Mouse (Mus musculus): Measurements from ENCODE around the gene Ctbs. TPM values are rescaled to one million over a fixed set of nuclear protein-coding genes. Genes with fewer than 3 reads are reported as not detected.
"Not testable (repeated sequence)": the region's sequence is repeated elsewhere in the genome, so short reads cannot be mapped to it uniquely, and the experiment has no call there.

Gene Ctbs
- total RNA-seq, 2 experiments from 2014 or later: 4.2 to 4.4 TPM

DNA sequence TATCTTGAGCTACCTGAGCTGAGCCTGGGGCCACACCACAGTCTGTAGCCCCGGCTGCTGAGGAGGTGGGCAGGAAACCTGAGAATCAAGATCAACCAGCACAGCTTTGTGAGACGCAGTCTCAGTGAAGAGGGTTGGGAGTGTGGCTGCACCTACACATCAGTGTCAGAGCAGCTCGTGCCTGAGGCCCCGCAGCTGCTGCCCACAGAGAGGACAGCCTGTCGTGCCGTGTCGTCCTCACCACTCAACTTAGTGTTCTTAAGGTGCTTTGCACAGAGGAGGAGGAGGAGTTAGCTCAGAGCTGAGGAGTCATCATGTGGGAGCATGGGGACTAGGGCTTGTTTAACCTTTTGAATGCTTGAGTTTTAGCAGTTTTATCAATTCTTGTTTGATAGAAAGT, 23.7 kb upstream of the Ctbs start:
- intact Hi-C loops (cut with DNase I): no loop called here
- DNase-seq (ENCODE audit: low spot score): no peak

DNA sequence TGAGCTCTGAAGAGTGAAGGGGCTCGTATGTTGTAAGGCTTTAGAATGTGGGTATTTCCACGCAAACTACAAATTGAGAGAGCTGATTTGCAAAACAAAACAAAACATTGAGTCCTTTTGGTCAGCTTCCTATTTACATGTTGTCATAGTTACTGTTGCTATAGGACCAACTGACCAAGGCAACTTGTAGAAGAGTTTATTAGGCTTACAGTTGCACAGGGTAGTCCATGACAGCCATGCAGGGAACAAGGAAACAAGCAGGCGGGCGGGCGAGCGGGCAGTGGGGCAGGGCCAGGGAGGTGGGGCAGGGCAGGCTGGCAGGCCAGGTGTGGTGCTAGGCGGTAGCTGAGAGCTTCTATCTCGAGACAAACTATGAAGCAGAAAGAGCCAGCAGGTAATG, 23.1 kb upstream of the Ctbs start:
- DNase-seq (ENCODE audit: low spot score): no peak
- intact Hi-C loops (cut with DNase I): no loop called here

DNA sequence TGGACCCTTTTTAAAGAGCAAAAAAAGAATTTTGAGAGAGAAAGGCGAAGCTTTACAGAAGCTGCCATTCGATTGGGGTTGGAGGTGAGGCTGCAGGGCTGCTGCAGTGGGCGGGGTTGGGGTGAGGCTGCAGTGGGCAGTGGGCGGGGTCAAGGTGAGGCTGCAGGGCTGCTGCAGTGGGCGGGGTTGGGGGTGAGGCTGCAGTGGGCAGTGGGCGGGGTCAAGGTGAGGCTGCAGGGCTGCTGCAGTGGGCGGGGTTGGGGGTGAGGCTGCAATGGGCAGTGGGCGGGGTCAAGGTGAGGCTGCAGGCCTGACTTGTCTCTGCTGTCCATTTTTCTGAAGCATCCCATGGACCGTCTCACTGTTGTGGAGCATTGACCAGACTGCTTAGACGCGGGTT, 16.5 kb upstream of the Ctbs start:
- DNase-seq (ENCODE audit: low spot score): not testable (repeated sequence)

DNA sequence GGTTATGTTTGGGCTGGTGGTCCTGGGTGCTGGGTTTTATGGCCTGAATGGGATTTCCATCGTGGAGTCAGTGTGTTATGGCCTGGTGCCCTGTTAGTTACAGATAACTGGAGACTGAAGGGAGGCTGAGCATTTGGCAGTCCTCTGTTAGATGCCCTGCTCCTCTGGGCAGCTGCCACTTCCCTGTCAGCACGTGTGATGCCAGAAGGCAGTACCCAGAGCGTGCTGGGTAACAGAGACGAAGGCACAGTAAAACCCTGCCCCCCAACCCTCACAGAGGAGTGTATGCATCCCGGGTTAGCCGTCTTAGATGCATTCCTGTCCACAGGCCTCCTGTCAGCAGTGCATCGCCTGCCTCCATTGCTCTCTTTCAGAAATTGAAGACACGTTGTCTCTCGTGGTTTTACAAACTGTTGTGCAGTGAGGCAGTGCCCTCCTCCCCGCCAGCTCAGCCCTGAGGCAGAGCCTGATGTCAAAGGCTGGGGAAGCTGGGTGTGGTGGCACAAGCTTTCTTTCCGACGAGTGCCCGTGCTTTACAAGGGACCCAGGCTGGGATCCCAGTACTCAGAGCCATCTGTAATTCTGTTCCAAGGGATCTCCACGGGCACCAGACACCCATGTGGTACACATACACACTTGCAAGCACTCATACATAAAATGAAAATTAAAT, 15.8 kb upstream of the Ctbs start:
- no peak for DNase-seq (ENCODE audit: low spot score)
- intact Hi-C loops (cut with DNase I): no loop called here

More for the DNA sequence above, 16.5 kb upstream of the Ctbs start:
- intact Hi-C loops (cut with DNase I): not testable (repeated sequence)

DNA sequence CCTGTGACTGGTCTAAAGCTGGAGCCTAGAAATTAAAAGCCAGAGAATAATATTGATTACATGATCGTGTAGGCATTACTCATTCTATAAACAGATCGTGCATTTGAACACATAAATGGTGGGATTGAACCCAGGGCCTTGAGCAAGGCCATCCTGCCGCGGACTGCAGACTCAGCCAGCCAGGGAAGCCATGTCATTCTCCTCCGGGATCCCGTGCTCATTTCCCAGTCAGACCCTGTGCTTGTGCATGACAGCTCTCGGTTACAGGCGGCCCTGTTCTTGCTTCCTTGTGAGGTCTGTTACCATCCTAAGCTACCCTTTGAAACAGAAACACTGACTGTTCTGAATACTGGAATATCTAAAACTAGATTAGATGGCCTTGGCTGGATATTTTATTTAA, 14.9 kb upstream of the Ctbs start:
- intact Hi-C loops (cut with DNase I): no loop called here
- DNase-seq (ENCODE audit: low spot score): no peak

DNA sequence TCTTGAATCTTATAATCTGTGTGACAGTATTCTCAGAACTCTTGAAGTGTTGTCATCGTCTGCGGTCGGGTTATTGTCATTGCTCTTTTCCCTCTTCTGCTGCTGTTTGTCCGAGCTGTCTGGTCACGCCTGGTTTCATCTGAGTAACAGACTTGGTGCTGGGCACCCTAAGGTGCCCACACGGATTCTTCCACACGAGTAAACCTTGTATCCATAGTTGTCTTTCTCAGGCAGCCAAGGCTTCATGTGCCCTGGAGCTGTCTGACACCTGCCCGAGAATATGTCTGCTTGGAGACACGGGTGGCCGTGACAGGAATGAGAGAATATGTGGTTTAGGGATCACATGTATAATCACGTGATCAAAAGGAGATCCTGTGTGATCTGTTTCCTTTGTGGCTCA, 14.1 kb upstream of the Ctbs start:
- intact Hi-C loops (cut with DNase I): no loop called here

DNA sequence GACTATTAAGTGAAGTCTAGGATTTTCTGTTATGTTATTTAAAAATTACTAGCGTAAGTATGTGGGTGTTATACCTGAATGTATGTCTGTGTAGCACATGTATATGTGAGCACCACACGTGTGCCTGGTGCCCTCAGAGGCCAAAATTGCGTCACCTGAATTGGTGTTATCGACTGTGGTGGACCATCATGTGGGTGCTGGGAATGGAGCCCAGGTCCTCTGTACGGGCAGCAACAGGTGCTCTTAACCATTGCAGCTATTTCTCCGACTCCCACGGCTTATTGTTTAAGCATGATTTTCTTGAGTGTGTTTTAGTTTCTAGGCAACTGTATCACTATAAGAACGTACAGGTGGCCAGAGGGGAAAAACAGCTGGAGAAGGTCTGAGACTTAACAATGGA, 13.5 kb upstream of the Ctbs start:
- intact Hi-C loops (cut with DNase I): no loop called here

More for the DNA sequence above, 14.1 kb upstream of the Ctbs start:
- no peak for DNase-seq (ENCODE audit: low spot score)

DNA sequence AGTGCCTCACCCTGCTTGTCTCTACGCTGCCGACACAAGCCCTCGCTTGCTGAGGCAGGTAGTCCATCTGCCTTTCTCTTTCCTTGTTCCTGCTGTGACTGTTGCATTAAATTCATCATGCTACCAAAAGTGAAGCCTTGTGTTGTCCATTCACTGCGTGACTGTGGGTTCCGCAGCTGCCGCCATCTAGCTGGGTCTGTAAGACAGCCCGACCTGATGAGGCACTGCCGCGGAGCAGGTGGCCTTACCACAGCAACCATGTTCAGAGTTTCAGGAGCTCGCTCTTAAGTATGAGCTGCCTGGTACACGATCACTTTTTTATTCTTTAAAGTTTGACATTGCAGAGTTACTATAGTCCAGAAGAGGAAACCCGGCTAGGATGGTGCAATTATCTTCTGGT, 9.6 kb upstream of the Ctbs start:
- DNase-seq (ENCODE audit: low spot score): no peak
- intact Hi-C loops (cut with DNase I): no loop called here

More for the DNA sequence above, 13.5 kb upstream of the Ctbs start:
- DNase-seq (ENCODE audit: low spot score): no peak

DNA sequence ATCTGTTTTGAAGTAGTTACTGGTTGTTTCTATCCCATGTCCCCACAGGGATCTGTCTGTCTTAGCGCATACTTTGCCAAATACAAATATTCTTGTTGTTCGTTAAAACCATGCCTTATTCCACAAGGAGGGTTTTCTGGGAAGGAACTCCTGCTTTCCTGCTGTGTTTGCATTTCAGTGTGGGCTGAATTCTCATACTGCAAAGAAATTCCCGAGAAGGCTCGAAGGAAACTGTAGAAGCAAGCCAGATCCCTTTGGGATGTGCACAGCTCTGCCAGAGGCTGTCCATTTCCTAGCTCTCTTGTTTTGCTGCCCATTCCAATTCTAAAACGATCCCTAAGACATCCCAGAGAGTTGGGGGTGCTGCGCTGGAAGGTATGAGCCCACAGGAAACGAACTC, 9.2 kb upstream of the Ctbs start:
- intact Hi-C loops (cut with DNase I): no loop called here
- no peak for DNase-seq (ENCODE audit: low spot score)

DNA sequence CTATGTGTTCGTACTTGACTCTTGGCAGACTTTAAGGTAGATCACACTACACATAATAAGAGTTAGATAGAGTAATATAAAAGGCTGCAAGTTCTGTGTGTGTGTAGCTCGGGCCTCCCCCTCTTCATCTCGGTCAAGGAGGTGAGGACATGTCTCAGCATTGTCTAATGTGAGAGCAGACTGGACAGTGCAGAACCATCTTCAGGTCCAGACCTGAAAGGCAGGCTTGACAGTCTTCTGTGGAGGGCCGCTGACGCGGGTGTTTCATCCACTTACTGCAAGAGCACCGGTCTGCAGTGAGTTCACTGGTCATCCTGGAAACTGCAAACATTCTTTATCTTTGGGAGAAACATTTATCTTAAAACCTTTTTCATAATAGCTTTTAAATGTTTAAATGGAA, 7.1 kb upstream of the Ctbs start:
- DNase-seq (ENCODE audit: low spot score): no peak
- intact Hi-C loops (cut with DNase I): no loop called here

DNA sequence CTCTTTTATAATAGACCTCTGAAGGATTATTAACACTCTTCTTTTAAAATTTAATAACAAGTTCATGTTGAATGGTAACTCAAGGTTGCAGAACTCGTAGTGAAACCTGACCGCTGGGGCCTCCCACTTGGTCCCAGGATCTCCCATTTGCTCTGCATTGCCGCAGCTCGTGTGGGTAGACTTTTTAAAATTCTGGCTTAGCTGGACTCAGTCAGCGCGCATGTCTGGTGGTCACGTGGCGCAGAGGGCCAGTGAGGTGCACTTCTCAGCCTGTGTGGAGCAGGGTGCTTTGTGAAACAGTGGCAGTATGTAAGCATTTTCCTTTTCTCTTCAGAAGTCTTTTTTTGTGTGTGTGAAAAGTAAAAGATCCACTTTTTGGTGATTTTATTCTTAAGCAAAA, 6.7 kb upstream of the Ctbs start:
- no peak for DNase-seq (ENCODE audit: low spot score)
- intact Hi-C loops (cut with DNase I): no loop called here

DNA sequence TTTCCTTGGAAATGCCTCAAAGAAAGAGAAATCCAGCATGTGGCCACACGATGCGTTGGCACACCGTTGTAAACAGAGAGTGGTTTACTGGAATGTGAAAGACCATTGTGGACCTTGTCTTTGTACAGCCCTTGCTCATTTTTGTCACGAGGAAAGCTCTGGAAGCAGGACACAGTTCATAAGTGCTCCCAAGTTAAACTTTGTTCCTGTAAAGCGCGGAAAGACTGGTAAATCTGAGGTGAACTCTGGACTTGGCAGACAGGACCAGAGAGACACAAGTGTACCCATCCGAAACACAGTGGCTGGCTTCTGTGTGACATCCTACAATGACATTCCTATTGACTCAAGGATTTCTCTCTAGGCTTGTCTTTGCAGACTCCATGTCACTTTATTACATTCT, 6.2 kb upstream of the Ctbs start:
- intact Hi-C loops (cut with DNase I): no loop called here
- no peak for DNase-seq (ENCODE audit: low spot score)

DNA sequence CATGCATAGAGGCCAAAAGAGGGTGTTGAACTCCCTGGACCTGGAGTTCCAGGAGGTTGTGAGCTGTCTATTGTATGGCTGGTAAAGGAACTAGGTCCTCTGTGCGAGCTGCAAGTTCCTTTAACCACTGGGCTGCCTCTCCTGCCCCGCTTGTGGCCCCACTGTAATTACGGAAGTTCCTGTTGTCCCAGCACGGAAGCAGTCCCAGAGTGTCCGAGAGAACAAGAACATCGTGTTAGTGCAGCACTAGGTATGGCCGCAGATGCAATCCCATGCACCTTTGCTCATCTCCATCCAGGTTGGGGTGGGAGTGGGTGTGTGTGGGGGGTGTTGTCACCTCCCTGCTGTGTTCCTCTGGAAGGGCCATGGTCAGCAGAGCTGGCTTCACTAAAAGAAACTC, 4.7 kb upstream of the Ctbs start:
- no peak for DNase-seq (ENCODE audit: low spot score)
- intact Hi-C loops (cut with DNase I): no loop called here

DNA sequence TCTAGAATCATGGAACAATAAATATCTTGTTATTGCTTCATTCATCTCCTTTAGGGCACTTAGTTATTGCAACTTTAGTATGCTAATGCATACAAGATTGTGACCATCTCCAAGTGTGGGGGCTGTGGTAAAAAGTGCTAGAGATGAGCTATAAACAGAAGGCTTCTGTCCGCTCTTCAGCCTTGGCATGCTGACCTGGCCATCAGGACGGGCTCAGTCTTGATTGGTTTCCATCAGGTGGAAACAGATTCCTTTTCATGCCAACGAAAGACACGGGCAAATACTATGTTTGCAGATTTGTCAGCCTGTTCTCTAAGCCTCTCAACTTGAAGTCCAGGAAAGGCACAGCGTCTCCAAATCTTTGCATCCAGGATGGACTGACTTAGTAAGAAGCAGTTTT, 2.4 kb upstream of the Ctbs start:
- intact Hi-C loops (cut with DNase I): no loop called here
- DNase-seq (ENCODE audit: low spot score): no peak

DNA sequence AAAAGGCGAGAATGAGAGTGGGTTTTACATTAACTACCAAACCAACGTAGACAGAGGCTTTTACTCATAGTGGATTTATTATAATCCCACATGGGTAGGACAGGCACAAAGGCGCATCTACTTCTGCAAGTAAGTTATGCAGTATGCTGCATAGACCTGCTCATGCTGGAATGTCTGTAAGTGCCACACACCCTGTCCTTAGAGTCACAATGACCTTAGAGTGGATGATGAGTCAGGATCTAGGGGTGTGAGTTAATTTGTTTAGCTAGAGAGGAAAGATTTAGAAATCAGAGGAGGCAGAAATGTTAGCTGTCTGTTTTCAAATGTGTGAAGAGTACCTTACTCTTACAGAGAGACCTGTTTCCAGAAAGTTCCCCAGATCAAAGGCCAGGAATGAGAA, 2.0 kb upstream of the Ctbs start:
- no peak for DNase-seq (ENCODE audit: low spot score)
- intact Hi-C loops (cut with DNase I): no loop called here

DNA sequence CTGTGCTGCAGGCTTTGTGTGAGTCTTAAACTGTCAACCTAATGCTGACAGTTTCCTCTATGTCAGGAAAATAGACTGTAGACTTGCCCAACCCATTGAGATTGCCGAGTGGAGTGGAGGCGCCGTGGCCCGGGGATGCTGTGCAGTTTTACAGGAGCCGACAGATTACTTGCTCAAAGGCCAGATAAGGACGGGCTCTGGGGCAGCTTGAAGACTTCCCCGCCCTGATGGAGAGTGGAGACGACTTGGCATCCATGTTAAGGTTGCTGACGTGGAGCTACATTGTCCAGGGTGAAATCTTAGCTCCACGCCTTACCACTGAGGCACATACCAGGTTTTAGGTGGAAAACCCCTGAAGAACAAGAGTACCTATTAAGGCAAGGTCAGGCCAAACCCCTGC, 1.2 kb upstream of the Ctbs start:
- intact Hi-C loops (cut with DNase I): no loop called here
- DNase-seq (ENCODE audit: low spot score): no peak

DNA sequence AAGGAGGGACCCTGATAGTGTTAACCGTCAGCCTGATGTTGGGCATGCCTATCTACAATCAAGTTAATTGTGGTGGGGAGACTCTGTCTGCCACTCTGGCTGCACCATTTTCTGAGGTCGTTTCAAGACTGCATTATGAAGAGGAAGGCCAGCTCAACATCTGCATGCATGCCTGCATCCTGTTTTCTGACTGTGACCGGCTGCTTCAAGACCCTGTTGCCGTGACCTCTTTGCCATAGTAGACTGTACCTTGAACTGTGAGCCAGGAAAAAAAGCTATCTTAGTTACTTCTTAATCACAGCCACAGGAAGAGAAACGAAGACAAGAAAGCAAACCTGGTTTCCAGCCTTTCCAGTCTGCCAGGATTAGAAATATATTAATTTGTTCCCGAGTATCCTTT, 626 bp upstream of the Ctbs start:
- intact Hi-C loops (cut with DNase I): no loop called here
- no peak for DNase-seq (ENCODE audit: low spot score)

DNA sequence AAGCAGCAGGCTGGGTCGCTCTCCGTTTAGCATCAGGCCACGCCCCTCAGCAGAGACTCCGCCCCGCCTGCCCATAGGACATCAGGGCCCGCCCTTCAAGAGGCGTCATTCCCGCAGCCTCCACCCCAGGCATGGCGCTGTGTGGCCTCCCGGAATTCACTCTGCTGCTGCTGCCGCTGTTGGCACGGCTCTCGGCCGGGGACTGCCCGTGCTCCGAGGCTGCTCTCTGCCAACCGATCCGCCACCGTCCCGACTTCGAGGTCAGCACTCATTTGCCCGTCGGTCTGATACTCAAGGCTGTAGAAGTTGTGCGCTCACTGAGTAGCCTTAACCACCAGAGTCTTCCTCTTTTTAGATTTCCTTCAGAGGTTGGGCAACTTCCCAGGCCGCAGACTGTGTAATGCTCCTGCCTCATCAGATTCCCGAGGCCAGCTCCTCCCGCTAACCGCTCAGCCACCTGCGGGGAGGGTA, 811 bp downstream of the Ctbs start:
- intact Hi-C loops (cut with DNase I): loop anchor here (2.0 kb wide), 2 partner anchors 46 to 48 kb away; partner anchors contain the start of genes Gng5, Spata1 and Ssx2ip
- peak; percentile 85 for DNase-seq (ENCODE audit: low spot score)

DNA sequence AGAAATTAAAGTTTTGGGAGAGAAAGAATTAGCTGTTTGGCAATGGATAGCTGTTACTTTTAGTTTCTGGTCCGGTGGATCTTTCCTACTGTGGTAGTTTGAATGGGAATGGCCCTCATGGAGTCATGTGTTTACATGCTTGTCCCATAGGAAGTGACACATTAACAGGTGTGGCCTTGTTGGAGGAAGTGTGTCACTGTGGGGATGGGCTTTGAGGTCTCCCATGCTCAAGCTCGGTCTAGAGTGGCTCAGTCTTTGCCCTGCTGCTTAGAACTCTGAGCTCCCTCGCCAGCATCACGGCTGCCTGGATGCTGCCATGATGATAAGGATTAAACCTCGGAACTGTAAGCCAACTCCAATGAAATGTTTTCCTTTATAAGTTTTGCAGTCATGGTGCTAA, 1.8 kb downstream of the Ctbs start:
- DNase-seq (ENCODE audit: low spot score): no peak
- intact Hi-C loops (cut with DNase I): loop anchor here (2.0 kb wide), 2 partner anchors 47 kb away; partner anchors contain the start of genes Gng5, Spata1 and Ssx2ip

DNA sequence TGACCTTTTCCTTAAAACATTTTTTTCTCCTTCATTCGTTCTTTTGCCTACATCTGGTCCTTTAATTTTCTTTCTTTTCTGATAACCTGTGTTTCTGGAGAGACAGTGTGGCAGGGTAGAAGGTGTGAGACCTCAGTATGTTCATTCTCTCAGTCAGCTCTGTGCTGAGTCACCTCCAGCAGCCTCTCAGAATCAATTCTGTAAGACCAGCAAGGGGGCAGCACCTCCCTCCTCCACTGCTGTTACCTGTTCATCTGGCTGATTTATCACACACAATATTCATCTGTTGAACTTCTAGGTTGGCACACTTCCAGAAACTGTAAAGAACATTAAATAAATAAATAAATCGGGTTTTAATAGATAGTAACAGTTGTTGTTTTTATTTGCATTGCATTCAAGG, 13.3 kb downstream of the Ctbs start:
- DNase-seq (ENCODE audit: low spot score): no peak
- intact Hi-C loops (cut with DNase I): no loop called here

DNA sequence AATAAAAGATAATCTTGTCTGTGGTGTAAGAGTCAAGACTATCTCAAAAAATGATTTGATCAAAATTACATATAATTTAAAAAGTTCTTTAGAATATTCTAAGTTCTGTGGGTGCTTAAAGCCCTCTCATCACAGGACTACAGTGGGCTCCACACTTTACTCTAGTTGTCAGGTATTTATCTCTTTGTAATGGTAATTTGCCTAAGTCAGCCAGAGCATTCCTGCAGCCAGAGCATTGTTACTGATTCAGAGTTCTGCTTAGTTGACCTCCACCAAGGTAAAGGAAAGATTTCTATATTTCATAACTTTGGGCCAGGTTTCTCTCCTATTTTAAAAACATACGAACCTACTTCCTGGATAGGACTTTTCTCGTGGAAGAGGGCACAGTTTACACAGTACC, 19.6 kb downstream of the Ctbs start:
- DNase-seq (ENCODE audit: low spot score): no peak
- intact Hi-C loops (cut with DNase I): no loop called here

DNA sequence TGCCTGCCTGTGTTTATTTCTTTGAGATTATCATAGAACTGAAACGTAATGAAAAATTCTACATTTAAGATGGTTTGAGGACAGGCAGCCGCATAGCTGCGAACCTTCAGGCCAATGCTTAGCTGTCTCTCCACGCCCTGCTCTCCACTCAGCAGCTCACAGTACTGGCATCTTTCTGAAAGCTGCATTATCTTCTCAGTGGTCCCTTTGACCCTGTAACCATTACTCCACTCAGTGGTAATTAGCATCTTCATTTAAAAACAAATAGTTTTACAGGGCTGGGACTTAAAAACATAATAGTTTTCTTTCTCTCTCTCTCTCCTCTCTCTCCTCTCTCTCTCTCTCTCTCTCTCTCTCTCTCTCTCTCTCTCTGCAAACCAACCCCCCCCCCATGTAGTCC, 23.1 kb downstream of the Ctbs start:
- no peak for DNase-seq (ENCODE audit: low spot score)
- intact Hi-C loops (cut with DNase I): no loop called here
